Mouse (Mus musculus): ENCODE measurements around the gene Kcnc4.
A peak's percentile ranks its signal among the peaks of the same experiment; 100 is the strongest.

Gene Kcnc4

GRCm38 (mm10) chr3:107459196-107459772 is at the start of gene Kcnc4:
Gene Kcnc4, minus strand, starts transcription at chr3:107459552.
- DNase-seq (ENCODE audit: low read depth, low spot score): no peak

DNA sequence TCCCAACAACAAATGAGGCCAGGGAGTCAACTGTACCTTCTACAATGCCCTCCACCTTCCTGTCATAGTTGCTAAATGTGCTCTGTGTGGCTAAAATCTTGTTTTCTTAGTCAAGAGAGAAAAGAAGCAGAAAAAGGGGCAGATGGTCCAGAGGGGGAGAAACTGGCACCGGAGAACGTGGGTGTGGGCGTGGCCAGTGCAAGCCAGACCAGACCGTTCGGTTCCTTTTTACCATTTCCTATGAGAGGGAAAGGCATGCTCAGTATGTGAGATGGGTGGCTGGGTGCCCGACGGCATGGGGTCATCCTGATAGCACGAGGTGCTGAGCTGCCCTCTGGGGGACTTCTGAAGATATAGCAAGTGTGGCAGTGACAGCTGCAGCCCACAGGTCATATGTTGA is 49.3 kb upstream of the Kcnc4 start:
- no peak for DNase-seq (ENCODE audit: low read depth, low spot score)

DNA sequence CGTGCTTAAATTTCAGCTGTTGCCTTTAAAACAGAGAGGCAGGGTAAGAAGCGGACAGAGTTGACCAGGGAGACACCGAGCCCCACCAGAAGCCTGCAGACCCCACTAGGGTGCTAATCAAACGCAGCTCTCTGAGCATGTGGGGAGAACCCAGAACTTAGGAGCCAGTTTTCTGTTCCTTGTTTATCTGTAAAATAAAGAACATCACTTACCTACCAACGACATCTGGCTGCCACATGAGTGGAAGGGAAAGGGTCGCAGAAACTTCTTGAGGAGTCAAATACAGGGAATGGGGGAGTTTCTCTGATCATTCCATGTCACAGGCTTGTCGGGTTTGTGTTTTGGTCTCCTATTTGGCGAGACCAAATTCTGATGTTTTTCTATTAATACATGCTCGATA is 48.6 kb upstream of the Kcnc4 start:
- DNase-seq (ENCODE audit: low read depth, low spot score): no peak

DNA sequence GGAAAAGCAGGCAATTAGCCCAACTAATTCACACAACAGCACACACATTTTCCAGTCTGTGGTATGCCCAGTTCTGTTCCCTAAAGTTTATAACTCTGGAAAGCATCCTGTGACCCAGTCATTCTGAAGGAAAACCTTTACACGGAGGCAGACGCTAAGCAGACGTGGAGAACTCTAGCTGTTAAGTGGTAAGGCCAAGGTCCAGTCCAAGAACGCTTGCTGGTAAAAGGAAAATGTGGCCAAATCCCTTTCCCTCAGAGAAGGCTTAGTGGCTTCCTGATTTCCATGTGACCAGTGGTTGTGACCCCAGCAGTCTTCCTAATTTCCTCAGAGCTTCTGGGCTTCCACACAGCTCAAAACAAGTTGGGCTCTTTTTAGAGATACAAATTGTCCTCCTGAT is 47.2 kb upstream of the Kcnc4 start:
- no peak for DNase-seq (ENCODE audit: low read depth, low spot score)

DNA sequence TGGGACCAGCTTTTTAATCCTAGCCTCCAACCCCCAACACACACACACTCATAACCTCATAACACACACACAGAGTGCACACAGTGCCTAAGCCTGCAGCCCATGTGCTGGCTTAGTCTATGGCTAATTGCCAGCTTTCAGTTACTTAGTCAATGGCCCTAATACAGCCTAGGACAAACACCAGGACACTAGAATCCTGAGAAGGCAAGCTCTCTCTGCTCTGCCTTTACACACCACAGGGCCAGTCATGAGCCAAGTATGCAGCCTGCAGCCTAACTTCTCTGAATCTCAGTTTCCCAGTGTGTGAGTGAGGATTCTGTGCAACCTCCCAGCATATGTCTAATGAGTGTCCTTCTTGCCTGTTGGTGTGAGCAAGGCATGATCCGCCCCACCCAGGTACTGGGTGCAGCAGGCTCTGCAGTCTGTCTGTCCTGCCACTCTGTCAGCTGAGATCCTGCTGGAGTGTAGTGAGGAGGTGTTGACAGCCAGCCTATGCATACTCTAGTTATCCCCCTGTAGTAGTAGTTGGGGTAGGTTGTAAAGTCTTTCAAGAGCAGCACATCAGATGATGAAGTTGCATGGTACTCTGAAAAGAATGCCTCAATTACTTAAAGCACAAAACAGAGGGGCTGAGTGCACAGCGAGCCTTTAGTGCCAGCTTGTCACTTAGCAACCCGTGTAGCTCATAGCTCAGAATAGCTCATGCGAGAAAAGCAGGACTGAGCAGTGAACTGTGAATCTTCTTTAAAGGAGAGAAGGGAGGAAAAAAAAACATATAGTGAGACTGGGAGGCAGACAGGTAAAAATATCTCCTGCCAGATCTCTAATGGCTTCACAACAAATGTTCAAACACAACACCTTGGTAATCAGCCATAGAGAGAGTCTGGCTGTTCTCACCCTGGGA is 46.4 kb upstream of the Kcnc4 start:
- DNase-seq (ENCODE audit: low read depth, low spot score): no peak

GRCm38 (mm10) chr3:107504542-107504941 is 45.2 kb upstream of the Kcnc4 start:
- DNase-seq (ENCODE audit: low read depth, low spot score): no peak

DNA sequence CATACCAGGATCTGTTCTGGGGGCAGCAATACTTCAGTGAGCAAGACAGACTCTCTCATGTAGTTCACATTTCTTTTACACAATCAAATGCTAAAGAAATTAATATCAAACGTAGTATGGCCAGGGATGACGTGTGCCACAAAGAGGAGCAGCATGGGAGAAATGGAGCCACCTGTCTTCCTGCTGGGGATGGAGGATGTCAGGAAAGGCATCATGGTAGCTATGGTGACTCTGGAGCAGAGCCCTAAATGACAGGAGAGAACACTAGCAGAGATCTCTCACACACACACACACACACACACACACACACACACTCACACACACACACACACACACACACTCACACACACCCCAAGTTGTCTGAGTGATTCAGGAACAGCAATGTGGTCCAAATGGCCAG is 44.4 kb upstream of the Kcnc4 start:
- no peak for DNase-seq (ENCODE audit: low read depth, low spot score)

DNA sequence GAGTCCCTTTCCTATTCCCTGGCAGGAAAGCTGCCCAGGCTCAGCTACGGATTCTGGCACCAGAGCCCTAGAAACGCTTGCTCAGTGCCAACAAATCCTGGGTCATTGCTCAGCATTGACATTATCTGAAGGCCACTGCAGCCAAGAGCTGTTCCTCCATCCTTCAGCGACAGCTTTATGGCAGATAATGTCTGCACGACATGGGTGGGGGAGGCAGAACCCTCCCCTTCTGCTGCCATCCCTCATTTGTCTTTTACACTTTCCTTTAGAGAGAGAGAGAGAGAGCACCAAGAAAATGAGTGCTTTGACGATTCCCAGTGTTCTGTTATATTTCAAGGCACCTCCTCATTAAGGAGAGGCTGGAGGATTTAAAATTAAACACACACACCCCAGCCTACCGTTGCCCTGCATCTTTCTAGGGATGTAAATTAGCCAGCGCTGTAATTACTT is 42.4 kb upstream of the Kcnc4 start:
- no peak for DNase-seq (ENCODE audit: low read depth, low spot score)

DNA sequence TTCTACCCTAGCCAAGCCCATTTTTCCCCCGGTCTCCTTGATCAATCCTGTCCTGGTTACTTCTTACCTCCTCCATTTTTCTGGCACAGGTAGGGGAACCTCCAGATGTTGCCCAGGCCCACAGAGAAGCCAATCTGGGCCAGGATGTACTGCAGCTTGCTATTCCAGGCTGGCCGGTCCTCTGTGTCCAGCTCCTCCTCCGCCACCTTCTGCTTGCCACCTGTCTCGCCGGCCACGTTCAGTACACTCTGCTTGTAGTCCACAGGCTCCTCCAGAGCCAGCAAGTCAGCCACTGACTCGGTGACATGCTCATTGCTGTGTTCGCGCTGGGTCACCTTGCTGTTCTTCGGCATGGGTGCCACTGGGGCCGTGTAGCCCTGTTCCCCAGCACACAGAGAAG is 40.9 kb upstream of the Kcnc4 start:
- no peak for DNase-seq (ENCODE audit: low read depth, low spot score)

- no peak for DNase-seq (ENCODE audit: low read depth, low spot score)
These were observed 36.9 kb upstream of the Kcnc4 start for GRCm38 (mm10) chr3:107496086-107496850.

GRCm38 (mm10) chr3:107495524-107495923 is 36.2 kb upstream of the Kcnc4 start:
- no peak for DNase-seq (ENCODE audit: low read depth, low spot score)

GRCm38 (mm10) chr3:107491459-107491858 is 32.1 kb upstream of the Kcnc4 start:
- DNase-seq (ENCODE audit: low read depth, low spot score): no peak

DNA sequence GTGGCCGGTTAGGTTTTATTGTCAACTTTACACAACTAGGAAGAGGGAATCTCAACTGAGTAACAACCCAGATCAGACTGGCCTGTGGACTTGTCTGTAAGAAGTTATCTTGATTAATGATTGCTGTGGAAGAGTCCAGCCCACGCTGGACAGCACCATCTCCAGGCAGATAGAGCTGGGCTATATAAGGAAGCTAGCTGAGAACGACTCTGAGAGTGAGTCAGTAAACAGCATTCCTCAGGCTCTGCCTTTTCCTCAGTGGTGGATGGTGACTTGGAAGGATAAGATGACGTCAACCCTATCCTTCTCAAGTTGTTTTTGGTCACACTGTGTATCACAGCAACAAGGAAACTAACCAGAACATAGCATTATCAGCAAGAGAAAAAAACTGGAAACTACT is 29.3 kb upstream of the Kcnc4 start:
- DNase-seq (ENCODE audit: low read depth, low spot score): no peak

DNA sequence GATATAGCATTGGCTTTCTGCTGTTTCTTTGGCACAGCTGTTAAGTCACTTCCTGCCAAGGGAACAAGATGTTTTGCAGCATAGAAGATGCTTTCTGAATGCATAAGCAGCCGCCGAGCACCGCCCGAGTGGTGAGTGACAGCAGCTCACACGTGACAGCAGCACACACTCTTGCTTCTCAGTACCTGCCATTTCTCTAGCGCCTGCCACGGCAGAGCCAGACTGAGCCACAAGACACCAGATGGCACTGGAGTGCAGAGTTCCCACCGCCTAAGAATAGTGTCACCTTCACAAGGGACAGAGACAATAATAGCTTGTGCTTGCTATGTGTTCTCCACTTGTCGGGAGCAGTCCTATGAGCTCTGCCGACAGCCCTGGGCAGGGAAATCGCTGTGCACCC is 23.9 kb upstream of the Kcnc4 start:
- peak; percentile 23 for DNase-seq (ENCODE audit: low read depth, low spot score)

DNA sequence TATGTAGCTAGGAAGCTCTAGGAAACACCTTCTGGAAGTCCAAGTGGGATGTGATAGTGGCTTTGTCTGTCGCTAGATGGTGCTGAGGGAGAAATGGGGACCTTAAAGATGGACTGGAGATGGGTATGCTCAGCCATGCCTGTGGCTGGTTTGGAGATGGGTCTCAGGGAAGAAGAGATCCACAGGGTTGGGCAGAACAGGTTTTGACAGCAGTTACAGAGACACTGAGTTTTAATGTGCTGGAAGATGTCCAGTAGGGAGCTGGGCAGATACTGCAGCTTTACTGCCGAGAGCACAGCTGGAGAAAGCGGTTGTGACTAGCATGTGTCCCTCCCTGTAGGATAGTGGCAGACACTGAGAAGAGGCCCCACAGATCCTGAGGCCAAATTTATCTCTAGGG is 21.3 kb upstream of the Kcnc4 start:
- no peak for DNase-seq (ENCODE audit: low read depth, low spot score)

GRCm38 (mm10) chr3:107472198-107472597 is 12.8 kb upstream of the Kcnc4 start:
- DNase-seq (ENCODE audit: low read depth, low spot score): peak; percentile 26

- no peak for DNase-seq (ENCODE audit: low read depth, low spot score)
These were observed 9.7 kb upstream of the Kcnc4 start for GRCm38 (mm10) chr3:107469059-107469458.

DNA sequence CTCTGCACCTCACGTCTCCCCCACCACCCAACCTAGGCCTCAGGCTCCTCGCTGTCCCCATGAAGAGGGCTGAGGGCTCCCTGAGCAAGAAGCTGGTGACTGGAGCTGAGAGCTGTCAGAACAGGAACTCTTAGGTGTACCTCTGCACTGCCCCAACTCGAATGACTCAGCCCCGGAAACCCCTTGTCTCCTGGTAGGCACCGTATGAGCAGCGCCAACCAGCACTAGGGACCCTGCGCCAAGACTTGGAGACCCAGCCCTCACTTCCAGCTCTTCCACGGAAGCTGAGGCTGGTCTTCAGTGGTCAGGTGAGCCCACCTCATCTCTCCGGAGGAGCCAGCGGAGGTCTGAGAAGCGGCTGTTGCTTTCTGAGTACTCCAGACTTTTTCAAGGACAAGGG is 8.8 kb upstream of the Kcnc4 start:
- DNase-seq (ENCODE audit: low read depth, low spot score): no peak

DNA sequence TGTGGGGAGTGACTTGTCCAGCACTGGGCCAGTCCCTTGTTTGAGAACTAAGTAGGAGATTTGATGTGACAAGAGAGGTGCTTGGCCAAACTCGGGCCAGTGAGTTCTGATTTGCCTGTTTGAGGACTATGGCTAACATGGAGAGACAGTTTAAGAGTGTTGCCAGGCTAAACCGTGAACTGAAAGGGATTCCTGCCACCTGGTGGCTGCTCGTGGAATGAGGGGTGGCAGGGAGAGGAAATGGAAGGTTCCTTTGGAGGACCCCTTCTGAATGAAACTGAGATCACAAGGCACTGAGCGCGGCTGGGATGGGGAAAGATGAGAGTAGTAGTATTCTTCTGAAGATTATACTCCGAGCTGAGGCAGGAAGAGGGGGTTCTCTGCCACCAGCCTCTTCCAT is 7.2 kb upstream of the Kcnc4 start:
- DNase-seq (ENCODE audit: low read depth, low spot score): peak; percentile 57

DNA sequence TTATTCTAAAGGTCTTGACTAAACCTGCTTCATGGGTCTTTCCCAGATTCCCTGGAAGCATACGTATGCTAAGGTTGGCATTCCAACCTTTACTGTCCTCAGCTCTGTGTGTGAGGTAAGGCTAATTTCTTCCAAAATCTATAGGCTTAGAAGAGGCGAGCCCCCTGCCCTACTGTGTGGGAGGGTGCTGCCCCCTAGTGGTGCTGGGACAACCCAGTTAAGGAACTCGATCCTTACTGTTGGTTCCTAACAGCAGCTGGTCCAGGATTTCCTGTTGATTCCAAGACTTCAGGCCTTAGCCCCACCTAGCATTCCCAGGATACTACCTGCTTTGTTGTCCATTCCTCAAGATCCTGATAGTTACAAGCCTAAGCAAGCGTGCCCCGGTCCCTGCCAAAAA is 2.8 kb upstream of the Kcnc4 start:
- peak; percentile 46 for DNase-seq (ENCODE audit: low read depth, low spot score)

DNA sequence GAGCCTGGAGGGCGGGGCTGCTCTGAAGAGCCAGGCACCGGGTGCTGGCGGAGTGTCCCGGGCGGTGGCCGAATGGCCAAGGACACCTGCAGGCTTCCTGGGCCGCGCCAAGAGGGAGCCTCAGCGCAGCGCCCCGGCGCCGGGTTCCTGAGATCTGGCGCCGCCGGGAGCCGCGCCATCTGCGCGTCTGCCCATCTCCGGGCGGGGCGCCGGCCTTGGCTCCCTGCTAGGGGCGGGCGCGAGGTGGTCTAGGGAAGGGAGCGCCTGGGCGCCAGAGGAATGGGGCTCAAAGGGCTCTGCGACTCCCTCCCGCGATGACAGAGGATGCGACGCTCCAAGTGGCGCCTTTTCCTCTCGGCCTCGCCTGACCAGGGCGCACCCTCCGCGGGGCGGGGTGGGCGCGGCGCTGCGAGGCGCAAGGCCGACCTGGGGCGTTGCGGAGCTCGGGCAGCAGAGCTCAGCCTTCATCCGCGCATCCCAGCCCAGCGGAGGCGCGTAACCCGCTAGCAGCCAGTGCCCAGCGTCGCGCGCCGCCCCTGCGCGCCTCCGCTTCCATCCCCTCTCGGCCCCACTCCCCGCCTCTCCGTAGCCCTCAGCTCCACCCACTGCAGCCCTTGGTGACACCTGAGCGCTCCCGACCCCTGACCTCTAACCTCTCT is 550 bp upstream of the Kcnc4 start:
- no peak for DNase-seq (ENCODE audit: low read depth, low spot score)
